Mouse (Mus musculus) left cerebral cortex, postnatal 10 days (tissue): Measurements from ENCODE around the gene Klrd1. TPM values are rescaled to one million over a fixed set of nuclear protein-coding genes. Genes with fewer than 3 reads are reported as not detected.
A peak's percentile ranks its signal among the peaks of the same experiment; 100 is the strongest.
"Not testable (repeated sequence)": the region's sequence is repeated elsewhere in the genome, so short reads cannot be mapped to it uniquely, and the experiment has no call there.

Source experiments
- DNase-seq, 2 experiments: peaks; one replicate each; pipeline ENCODE4 v3.0.0; 2021 to 2022; ENCODE audit warnings: low spot score in 2 of 2, mixed read lengths in 1 of 2; ENCODE audit errors: extremely low spot score in 1 of 2
- intact Hi-C: fragments of 180-260 bp; cut with DNase I; formaldehyde crosslinking; loops from one replicate; pipeline ENCODE4 v1.15.1; 2025
- total RNA-seq, 2 experiments: library from RNA; stranded (reverse); gene quantifications; 2 replicates each; pipeline ENCODE4 v1.2.3; 2021

Gene Klrd1
- total RNA-seq: not detected

DNA sequence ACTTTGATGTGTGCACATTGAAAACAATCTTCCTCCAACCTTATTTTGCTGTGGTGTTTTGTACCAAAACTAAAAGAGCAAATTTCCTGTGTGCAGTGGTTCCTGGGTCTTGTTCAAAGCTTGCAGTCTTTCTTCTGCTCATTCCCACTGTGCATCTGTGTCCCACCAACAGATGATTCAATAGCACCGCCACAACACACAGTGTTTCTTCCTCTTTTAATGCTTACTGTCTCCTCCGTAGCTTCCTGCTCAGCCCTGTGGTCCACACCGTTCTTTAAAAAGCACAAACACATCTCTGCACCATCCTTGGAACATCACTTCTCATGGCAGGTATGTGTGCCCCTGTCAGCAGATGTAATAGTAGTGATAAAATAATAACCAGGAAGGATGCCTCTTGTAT is at the start of gene Klrd1:
Klrd1 (plus strand) TSS at position 275 of the 400 bp plus-strand sequence.
- DNase-seq: no peak
- intact Hi-C loops: no loop called here

DNA sequence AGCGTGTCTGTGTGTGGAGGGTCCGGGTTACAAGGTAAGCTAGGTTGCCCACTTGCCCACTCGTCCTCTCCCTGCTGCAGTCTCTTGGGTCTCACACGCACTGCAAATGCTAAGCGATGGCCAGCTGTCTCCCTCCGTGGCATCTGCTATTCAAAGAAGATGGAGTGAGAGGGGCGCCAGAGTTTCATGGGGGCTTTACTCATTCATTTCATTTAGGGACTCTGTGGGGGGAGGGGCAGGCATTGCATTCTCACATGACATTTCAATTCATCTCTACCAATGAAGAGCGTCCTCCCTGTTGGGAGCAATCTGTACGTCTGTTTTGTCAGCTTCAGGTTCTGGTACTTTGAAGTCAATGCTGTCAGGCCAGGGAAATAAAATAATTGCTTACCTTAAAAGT is 49.7 kb upstream of the Klrd1 start:
- peak in 1 of 2 experiments; percentile 50 for DNase-seq
- intact Hi-C loops: no loop called here

DNA sequence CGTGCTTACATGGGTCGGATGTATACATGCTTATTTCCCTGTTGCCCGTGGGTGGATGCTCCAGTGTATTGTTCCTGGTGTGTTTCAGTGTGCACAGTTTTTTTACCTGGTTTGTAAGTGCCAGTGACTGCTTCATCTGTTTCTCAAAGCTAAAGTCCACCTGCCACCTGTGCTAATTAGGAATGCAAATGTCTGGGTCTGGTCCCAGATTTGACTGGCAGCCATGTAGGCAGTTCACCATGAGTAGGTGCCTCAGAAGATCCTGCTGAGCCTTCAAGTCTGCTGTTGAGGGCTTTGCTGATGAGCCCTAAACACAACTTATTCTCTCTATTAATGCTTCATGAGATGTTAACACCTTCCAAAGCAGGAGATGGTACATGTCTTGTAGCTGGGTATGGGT is 49.0 kb upstream of the Klrd1 start:
- intact Hi-C loops: no loop called here
- DNase-seq: no peak

DNA sequence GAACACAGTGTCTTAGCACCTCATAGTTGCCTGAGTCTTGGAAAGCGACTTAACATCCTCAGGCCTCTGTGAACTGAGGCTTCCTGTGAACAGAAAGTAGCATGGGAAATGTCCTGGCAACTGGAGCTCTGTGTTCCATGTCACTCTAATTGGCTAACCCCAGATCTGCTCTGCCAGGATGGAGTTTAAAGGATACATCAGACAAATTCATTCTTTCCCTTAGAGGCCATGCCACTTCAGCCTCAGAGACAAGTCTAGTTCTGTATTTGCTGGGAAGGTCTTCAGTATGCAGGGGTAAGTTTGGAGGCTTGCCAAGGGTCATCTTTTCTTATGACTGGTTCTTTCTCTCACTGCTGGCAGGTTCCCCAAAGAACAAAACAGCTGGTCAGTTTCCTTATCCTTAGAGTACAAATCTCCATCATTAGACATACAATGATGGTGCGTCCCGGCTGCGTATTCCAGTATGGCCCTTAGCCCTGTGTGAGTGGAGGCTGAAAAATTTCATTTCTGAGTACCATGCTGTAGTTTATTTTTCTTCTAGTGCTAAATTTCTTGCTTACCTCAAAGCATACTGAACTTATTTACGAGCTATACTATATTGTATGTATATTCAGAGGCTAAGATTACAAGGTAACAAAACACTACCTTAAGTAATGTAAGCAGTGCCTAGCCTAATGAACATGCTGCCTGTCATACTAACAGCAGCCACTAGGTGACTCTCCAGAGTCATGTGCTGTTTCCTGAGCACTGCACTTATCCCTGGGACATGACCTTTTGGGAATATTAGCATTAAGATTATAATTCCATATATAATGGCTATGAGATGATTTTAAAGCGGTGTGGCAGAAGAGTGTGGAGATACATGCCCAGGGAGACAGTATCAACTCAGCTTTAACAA is 47.6 kb upstream of the Klrd1 start:
- DNase-seq: peak; percentile 68 to 72
- intact Hi-C loops: no loop called here

DNA sequence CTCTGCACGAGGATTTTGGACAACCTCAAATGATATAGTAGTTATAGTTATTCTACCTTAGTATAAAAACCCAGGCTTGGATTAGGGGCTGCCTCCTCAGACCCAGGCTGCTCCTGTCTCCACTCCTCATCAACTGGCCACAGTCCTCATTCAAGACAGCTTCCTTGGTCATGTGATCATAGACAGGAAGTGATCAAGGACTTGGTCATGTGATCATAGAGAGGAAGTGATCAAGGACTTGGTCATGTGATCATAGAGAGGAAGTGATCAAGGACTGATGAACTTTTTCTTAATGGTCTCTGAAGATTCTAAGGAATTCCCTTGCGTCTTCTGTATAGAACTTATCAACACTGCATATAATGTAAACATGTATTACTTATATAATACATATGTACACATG is 44.3 kb upstream of the Klrd1 start:
- no peak for DNase-seq
- intact Hi-C loops: no loop called here

DNA sequence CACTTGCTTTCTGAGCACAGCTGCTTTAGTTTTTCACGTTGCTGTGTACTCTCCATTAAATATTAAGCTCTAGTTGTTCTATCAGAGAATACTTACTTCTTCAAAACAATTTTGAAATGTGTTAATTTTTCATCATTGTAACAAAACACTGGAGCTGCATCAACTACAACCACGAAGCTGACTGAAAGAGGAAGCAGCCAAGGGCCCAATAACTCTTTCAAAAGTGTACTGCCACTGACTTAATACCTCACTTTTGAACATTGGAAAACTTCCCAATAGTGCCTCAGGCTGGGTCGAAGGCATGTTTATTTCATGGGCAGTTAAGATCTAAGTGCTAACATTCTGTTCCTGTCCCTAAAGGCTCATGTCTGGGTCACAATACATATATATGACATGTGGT is 43.6 kb upstream of the Klrd1 start:
- no peak for DNase-seq
- intact Hi-C loops: no loop called here

DNA sequence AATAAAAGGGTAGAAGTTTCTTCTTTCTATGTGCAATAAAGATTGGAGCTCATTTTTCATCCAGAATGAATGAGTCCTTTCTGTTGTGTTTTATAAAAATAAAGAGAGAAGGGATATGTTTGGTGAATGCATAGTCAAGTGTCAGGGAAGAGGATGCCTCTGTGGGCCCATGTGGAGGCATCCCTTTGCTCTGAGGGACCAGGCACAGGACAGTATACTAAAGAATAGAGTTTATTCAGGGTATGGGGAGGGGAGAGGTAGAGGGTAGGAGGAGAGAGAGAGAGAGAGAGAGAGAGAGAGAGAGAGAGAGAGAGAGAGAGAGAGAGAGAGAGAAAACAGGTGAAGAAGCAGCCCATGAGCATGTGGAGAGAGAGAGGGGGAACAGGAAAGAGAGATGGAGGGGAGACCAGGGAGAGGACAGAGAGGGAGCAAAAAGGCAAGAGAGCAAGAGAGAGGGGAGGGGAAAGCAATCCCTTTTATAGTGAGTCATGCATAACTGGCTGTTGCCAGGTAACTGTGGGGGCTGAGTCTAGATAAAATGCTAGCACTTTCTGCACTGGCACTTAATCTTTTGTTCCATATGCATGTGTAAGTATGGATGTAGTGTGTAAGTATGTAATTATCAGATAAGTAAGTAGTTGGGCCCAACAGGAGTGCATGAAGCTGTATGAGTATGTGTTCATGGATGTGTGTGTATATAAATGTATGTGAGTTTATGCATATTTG is 34.1 kb upstream of the Klrd1 start:
- intact Hi-C loops: no loop called here
- no peak for DNase-seq

DNA sequence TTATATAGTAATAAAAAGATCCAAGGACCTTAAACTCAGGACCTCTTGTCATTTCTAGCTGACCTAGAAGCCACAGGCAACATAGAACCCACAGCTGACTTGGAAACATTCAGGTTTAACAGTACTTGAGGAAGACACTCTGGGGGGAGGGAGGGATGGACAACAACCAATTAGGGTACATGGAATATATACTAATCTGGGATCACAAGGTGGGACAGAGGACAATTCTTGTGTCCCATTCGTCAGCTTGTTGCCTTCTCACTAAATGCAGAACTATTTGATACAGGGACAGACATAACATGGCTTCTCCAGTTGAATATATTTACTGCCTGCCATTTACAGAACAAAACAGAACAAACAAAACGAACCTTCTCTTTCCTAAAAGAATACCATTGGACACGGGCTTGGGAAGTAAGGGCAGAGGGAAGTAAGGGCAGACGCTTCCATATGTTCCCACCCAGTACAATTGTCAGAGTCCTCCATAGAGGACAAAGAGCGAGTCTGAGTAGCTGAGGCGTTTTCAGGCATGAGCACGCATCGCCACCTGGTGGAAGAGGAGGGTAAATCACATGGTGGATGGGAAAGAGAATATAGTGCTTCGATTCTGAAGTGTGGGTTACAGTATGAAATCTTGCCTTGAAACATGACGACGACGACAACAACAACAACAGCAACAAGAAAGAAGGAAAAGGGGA is 32.5 kb upstream of the Klrd1 start:
- intact Hi-C loops: loop anchor here (1.0 kb wide), 1 partner anchor 166 kb away; no protein-coding TSS in a partner anchor
- DNase-seq: peak; percentile 60 to 65

DNA sequence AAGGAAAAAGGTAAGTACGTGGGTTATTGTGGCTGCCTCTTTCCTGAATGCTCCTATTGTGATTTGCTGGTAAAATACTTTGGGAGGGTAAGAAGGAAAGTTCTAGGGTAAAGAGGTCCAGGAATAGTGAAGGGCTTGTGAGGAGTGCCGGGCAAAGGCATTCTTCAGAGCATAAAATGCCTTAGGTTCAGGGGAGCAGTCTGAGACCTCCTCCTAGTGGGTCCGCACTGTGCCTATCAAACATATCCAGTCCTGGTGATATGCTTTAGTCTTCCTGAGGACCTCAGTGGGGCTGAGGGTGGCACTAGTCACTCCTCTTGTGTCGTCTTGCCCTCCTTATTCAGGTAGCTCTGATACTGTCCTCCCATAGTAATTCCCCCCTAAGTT is 31.9 kb upstream of the Klrd1 start:
- DNase-seq: no peak
- intact Hi-C loops: loop anchor here (1.0 kb wide), 1 partner anchor 166 kb away; no protein-coding TSS in a partner anchor

DNA sequence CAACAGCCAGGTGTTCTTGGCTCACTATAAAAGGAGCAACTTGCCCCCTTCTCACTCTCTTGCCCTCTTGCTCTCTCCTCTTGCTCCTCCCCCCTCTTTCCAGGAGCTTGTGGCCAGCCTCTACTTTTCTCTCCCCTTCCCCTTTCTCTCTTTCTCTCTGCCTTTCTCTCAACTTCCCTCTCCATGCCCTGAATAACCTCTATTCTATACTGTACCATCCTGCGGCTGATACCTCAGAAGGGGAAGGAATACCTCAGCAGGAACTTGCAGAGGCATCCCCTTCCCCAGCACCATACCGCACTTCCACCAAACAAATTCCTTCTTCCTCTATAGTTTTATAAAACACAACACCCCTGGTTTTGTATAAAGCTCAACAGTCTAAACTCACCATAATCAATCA is 26.3 kb upstream of the Klrd1 start:
- intact Hi-C loops: no loop called here
- no peak for DNase-seq

DNA sequence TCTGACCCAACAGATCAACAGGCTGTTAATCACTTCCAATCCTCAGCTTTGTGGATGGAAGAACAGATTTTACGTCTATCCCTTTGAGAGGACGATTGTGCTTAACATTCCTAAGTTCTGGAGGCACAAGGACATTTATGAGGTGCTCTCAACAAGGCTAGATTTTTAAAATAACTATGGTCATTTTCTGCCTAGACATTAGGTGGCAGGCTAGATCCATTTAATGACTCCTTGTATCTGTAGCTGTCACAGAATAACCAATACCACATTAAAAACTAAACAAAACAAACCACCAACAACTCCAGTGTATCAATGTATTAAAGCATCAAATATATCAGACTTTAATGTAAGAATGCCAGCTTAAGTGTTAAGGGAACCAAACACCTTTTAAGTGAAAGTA is 16.3 kb upstream of the Klrd1 start:
- intact Hi-C loops: no loop called here
- no peak for DNase-seq

DNA sequence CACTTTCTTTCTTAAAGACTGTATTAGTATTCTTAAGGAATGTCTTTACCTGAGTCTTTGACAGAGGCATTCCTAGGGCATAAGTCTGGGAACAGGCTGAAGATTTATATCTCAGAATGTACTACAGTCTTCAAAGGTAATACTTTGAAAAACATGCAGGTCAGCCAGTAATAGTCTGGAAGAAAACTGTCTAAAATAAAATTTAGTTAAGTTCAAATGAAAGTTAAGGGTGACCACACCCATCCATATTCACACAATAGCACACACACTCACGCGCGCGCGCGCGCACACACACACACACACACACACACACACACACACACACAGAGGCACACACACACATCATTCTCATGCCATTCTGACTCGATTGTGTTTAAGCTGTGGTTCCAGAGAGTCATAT is 14.0 kb upstream of the Klrd1 start, which contains the start of gene Klre1:
Klre1 (plus strand) TSS at position 301 of the 400 bp plus-strand sequence.
- intact Hi-C loops: no loop called here

DNA sequence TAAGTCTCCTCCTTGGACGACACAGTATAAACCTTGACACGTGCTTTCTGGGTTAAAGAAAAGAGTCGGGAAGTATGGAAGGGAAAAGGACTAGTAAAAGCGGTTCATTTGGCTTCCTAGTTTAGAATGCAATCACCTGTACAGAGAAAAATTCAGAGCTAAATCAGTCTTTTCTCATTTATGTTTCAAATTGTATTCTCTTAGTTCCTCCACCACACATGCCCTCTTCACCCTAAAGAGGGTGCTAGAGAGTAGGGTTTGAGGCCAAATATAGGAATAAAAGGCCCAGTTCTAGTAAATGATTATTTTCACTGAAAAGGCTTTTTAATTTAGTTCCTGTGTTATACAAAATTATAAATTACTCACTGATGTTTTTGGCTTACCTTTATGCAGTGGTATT is 10.3 kb upstream of the Klrd1 start:
- intact Hi-C loops: loop anchor here (5.0 kb wide), 1 partner anchor 1771 kb away; the partner anchor contains the start of gene Styk1
- DNase-seq: no peak

More for the DNA sequence above, 14.0 kb upstream of the Klrd1 start, which contains the start of gene Klre1:
- no peak for DNase-seq

DNA sequence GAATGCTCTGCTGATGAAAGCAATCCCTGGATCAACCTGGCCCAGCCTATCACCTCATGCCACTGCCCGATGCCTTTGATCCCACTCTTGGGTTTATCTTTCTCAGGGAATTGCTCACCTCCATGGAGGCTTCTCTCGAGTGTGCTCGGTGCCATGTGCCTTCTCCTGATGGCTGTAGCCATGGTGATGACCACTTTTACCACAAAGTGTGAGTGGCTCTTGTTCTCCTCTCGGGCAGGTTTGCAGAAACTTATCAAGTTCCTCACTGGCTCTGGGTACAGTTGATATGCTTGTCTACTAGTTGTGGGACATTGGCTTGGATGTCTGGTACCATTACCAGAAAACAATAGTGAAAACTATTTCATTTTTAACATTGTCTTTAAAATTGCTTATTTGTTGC is 9.7 kb upstream of the Klrd1 start:
- intact Hi-C loops: loop anchor here (5.0 kb wide), 1 partner anchor 1770 kb away; the partner anchor contains the start of gene Styk1
- no peak for DNase-seq

DNA sequence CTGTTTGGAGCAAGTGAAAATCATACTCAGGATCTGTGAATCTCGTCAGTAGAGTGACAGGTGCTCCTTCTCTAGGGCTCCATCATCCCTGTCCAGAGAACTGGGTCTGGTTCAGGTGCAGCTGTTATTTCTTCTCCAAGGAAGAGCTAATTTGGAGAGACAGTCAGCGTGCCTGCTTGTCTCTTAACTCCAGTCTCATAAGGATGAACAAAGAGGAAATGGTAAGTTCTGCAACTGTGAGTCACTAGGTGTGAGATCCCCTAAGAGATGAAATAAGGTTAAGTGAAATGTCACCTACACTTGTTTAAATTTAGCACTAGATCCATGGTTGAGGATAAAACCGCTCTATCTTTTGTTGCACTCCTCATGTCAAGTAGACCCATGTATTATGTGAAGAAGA is 8.6 kb upstream of the Klrd1 start:
- no peak for DNase-seq
- intact Hi-C loops: loop anchor here (5.0 kb wide), 1 partner anchor 1769 kb away; the partner anchor contains the start of gene Styk1

DNA sequence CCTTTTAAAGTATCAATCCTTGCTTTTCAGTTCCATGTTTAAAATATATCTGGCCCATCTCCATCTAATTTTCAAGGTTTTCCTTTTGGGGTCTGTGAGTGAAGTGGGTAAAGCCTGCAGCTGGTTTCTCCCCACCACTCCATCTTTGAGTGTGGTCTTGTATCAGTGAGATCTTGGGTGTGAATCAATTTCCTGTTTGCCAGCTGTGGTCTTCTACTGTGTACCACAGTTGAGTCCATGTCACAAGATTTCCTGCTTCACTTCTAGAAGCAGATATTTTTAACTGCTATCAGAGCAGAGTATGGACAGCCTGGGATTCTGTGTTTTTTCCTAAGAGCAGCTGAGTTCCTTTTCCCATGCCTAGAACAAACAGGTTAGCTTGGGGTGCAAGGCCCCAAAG is 16.8 kb downstream of the Klrd1 start:
- no peak for DNase-seq
- intact Hi-C loops: no loop called here

DNA sequence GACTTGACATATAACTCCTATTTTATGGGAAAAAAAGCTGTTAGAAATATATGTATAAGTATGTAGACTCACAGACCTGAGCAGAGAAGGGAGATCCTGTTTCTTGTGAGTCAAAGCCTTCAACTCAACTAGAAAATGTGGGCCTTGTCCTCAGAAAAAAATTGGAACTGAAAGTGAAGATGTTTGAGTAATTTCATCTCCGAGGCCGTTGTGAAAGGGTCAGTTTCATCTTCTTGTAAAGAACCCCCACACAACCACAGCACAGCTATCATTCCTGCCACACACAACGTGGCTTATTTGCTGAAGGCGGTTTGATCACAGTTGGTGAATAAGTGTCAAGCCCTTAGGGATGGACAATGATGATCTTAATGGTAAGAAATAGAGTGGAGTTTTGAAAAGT is 32.2 kb downstream of the Klrd1 start, which contains the start of gene Klrk1:
Klrk1 (minus strand) TSS at position 130 of the 400 bp plus-strand sequence.
- DNase-seq: no peak

DNA sequence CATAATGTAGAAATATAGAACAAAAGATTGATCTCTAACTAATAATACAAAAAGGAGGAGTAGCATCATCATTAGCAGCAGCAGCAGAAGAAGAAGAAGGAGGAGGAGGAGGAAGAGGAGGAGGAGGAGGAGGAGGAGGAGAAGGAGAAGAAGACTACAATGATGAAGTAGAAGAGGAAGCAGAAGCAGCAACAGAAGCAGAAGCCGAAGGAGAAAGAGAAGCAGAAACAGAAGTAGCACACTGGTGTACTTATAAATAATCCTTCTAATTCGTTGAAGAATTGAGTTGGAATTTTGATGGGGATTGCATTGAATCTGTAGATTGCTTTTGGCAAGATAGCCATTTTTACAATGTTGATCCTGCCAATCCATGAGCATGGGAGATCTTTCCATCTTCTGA is 39.5 kb downstream of the Klrd1 start:
- intact Hi-C loops, DNase-seq: not testable (repeated sequence)

More for the DNA sequence above, 32.2 kb downstream of the Klrd1 start, which contains the start of gene Klrk1:
- intact Hi-C loops: no loop called here

DNA sequence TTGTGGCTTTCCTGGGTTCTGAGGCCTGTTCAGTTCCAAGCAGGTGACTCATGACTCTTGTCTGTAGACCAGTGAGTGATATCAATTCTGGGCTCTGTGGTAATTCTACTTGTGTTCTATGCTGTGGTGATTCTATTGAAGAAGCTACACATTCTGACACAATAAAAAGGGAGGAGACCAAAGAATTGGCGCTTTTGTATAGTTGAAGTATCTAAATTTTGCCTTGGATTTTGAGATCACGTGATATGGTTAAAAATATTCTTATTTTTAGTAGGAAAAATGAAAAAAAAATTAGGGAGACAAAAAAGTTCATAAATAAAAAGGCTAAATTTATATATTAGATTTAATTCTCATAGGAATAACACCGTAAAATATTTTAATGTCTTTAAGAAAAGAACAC is 51.7 kb downstream of the Klrd1 start, which contains the start of gene Klrc3:
Klrc3 (minus strand) TSS at position 101 of the 400 bp plus-strand sequence.
- intact Hi-C loops, DNase-seq: not testable (repeated sequence)
